11 mouse cellular contexts compared by ENCODE assay signal in the genomic region with DNA sequence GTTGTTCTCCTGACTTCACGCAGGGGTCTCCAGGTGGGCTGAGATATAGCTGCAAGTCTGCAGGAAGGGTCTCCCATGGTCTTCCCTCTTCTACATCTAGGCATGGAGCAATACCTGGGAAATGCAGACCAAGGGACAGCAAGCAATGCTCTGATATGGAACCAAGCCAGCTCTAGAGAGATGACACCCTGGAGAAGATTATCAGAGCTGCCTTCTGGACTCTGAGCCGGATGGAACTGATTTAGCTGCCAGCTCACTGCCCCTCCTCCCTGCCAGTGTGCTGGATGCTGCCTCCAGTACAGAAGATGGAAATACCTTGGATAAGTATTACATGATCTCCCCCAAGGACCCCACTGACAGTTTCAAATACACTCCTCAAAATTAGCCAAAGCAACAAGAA.
DNase-seq lines count a peak whose midpoint lies in the region.
"Had no signal": no experiment of that assay in that cellular context is flagged by ENCODE, and none has a peak within 500 bp of the region (broad histone marks: within the 10 kb centered on the region; RNA-seq: fewer than 3 reads in every experiment).

No protein-coding gene starts in this region.

- DNase-seq in cerebellum, adult 9-10 months = peak; percentile 6
- DNase-seq in cerebellum, adult 8-10 months = no peak
- peak; percentile 25 for DNase-seq in kidney, postnatal 14 days
- DNase-seq in kidney, adult 8-10 months = no peak
- DNase-seq in retina, postnatal 7 days (ENCODE audit: low read depth, low spot score) = peak; percentile 44
- DNase-seq in retina, embryonic 14.5 days (ENCODE audit: low spot score) = no peak
- DNase-seq in frontal cortex, postnatal 10 days (ENCODE audit: low spot score in 2 of 2) = no peak
- DNase-seq: adrenal gland, postnatal 10 days; forebrain, postnatal 0 days; gastrocnemius, adult 2 months; gastrocnemius, postnatal 25 days had no signal

Comparison
In these comparisons a context has a peak if more than half of its experiments do, and no peak if none do; other contexts are left out.
1. DNase-seq: peak in cerebellum, adult 9-10 months (single experiment), kidney, postnatal 14 days (single experiment) and retina, postnatal 7 days (single experiment); none in cerebellum, adult 8-10 months (single experiment), kidney, adult 8-10 months (0 of 2), retina, embryonic 14.5 days (single experiment) and frontal cortex, postnatal 10 days (0 of 2).